ENCODE assay signal across 21 mouse cellular contexts in genomic region chr1:123154558-123154957, GRCm38 (mm10).
A peak's percentile ranks its signal among the peaks of the same experiment; 100 is the strongest.
DNase-seq lines count a peak whose midpoint lies in the region; ATAC-seq and TF ChIP-seq lines count a peak whose summit lies in the region.
"Had no signal": no experiment of that assay in that cellular context is flagged by ENCODE, and none has a peak within 500 bp of the region (broad histone marks: within the 10 kb centered on the region; RNA-seq: fewer than 3 reads in every experiment).

No protein-coding gene starts in this region.

- no peaks in the 10 kb centered on the region for H3K27me3 ChIP-seq in cerebellum, adult 2 months (ENCODE audit: control insufficient read depth, insufficient read depth, low read length)
- H3K27me3 ChIP-seq: embryonic facial prominence, embryonic 13.5 days; forebrain, embryonic 12.5 days; hindbrain, embryonic 12.5 days had no signal

- no peaks in the 10 kb centered on the region for H3K4me1 ChIP-seq in cerebellum, adult 2 months (ENCODE audit: control insufficient read depth, insufficient read depth, low read length)
- H3K4me1 ChIP-seq: embryonic facial prominence, embryonic 13.5 days; forebrain, embryonic 12.5 days; heart, embryonic 10.5 days; hindbrain, embryonic 12.5 days had no signal

- H3K27ac ChIP-seq in cerebellum, adult 2 months (ENCODE audit: insufficient read depth, low read length), result no peak overlapping the region
- H3K27ac ChIP-seq: embryonic facial prominence, embryonic 13.5 days; forebrain, embryonic 12.5 days; heart, embryonic 10.5 days; hindbrain, embryonic 12.5 days had no signal

- no peak for TF ChIP-seq POLR2A in cerebellum, adult 2 months (IDR thresholded peaks at IDR 0.05; ENCODE audit: borderline replicate concordance, insufficient read depth, low read length)

- H3K4me3 ChIP-seq in cerebellum, adult 2 months (replicated peaks; ENCODE audit: insufficient read depth, low read depth, low read length), result no peak overlapping the region
- H3K4me3 ChIP-seq: embryonic facial prominence, embryonic 13.5 days; forebrain, embryonic 12.5 days; heart, embryonic 10.5 days; hindbrain, embryonic 12.5 days had no signal

- ATAC-seq in frontal cortex, adult (ENCODE audit: low TSS enrichment), result peak; percentile 97
- ATAC-seq: forebrain, embryonic 16.5 days had no signal

- intact Hi-C loops in left cerebral cortex, postnatal 14 days (cut with DNase I), result no loop called here

- DNase-seq in frontal cortex, postnatal 14 days (ENCODE audit: low spot score in 2 of 2), result no peak
- DNase-seq in right cerebral cortex, adult 2 months (ENCODE audit: low spot score in 2 of 2), result peak; percentile 17 to 34
- DNase-seq in right cerebral cortex, postnatal 10 days (ENCODE audit: low spot score in 2 of 2), result no peak
- DNase-seq in left cerebral cortex, postnatal 14 days (ENCODE audit: low spot score in 2 of 2), result peak; percentile 14 to 33
- DNase-seq in cerebellum, adult 2 months, result no peak
- no peak for DNase-seq in heart, adult 18-20 months
- DNase-seq: adrenal gland, postnatal 10 days; B cell, adult 2 months; cerebellum, adult 11-12 months; cerebellum, adult 9-11 months; cerebellum, postnatal 36 days; gastrocnemius, postnatal 36 days; heart, adult 11 months; heart, postnatal 10 days; heart, postnatal 4 days had no signal

- TF ChIP-seq CTCF in cerebellum, adult 2 months (IDR thresholded peaks at IDR 0.05; ENCODE audit: borderline replicate concordance, insufficient read depth, low read depth, low read length), result no peak

Comparison
In these comparisons a context has a peak if more than half of its experiments do, and no peak if none do; other contexts are left out.
1. DNase-seq: peak in right cerebral cortex, adult 2 months (2 of 2) and left cerebral cortex, postnatal 14 days (2 of 2); none in frontal cortex, postnatal 14 days (0 of 2), right cerebral cortex, postnatal 10 days (0 of 2), cerebellum, adult 2 months (0 of 2) and heart, adult 18-20 months (0 of 2).